In genomic region chr10:62862435-62862834, GRCm38 (mm10) we compare ENCODE assay signal across 13 mouse cellular contexts. TPM values are rescaled to one million over a fixed set of nuclear protein-coding genes. Genes with fewer than 3 reads are reported as not detected.
A peak's percentile ranks its signal among the peaks of the same experiment; 100 is the strongest.
DNase-seq lines count a peak whose midpoint lies in the region; TF ChIP-seq lines count a peak whose summit lies in the region.
"Had no signal": no experiment of that assay in that cellular context is flagged by ENCODE, and none has a peak within 500 bp of the region (broad histone marks: within the 10 kb centered on the region; RNA-seq: fewer than 3 reads in every experiment).

No protein-coding gene starts in this region.

- dilution Hi-C loops in CH12.LX (cut with MboI; ENCODE audit: extremely low pct_ligation_motif_present, extremely low pct_unique_long_range_greater_than_20kb, low sequenced_read_pairs) = no loop called here

- no peaks in the 10 kb centered on the region for H3K27me3 ChIP-seq in cerebellum, adult 2 months (ENCODE audit: control insufficient read depth, insufficient read depth, low read length)
- H3K27me3 ChIP-seq in liver, adult 2 months (ENCODE audit: control insufficient read depth, insufficient read depth, low read length) = no peaks in the 10 kb centered on the region
- no peaks in the 10 kb centered on the region for H3K27me3 ChIP-seq in CH12.LX (replicated peaks)
- H3K27me3 ChIP-seq: lung, embryonic 15.5 days had no signal

- no peak overlapping the region for H3K4me3 ChIP-seq in cerebellum, adult 2 months (replicated peaks; ENCODE audit: insufficient read depth, low read depth, low read length)
- H3K4me3 ChIP-seq in liver, adult 2 months (ENCODE audit: insufficient read depth, low read depth, low read length) = no peak overlapping the region
- no peak overlapping the region for H3K4me3 ChIP-seq in CH12.LX (replicated peaks in 1 of 3; ENCODE audit: low read depth in 2 of 3, low read length in 2 of 3, poor library complexity in 1 of 3)
- H3K4me3 ChIP-seq in bone marrow, adult 2 months (replicated peaks; ENCODE audit: control insufficient read depth, low read depth, low read length) = no peak overlapping the region
- H3K4me3 ChIP-seq: lung, embryonic 15.5 days had no signal

- peaks cover 2% of the 10 kb centered on the region for H3K9me3 ChIP-seq in CH12.LX (replicated peaks; ENCODE audit: low read length)
- H3K9me3 ChIP-seq: lung, embryonic 15.5 days had no signal

- H3K9ac ChIP-seq in liver, adult 2 months (ENCODE audit: low read depth, low read length) = no peak overlapping the region
- H3K9ac ChIP-seq in CH12.LX (ENCODE audit: insufficient read depth, low read depth) = no peak overlapping the region
- H3K9ac ChIP-seq: lung, embryonic 15.5 days had no signal

- in situ Hi-C loops in CH12.LX (cut with MboI; ENCODE audit: low pct_ligation_motif_present, low pct_unique_long_range_greater_than_20kb, low sequenced_read_pairs) = no loop called here

- TF ChIP-seq POLR2A in cerebellum, adult 2 months (IDR thresholded peaks at IDR 0.05; ENCODE audit: borderline replicate concordance, insufficient read depth, low read length) = no peak
- no peak for TF ChIP-seq POLR2A in liver, adult 2 months (IDR thresholded peaks at IDR 0.05; ENCODE audit: extremely low read depth, insufficient read depth, low read length)
- no peak for TF ChIP-seq POLR2A in CH12.LX (IDR thresholded peaks at IDR 0.05; ENCODE audit: low read depth, low read length)
- no peak for TF ChIP-seq POLR2A in bone marrow, adult 2 months (IDR thresholded peaks at IDR 0.05; ENCODE audit: borderline replicate concordance, control insufficient read depth, low read depth, low read length)

- TF ChIP-seq RAD21 in CH12.LX (IDR thresholded peaks at IDR 0.05; ENCODE audit: low read depth, low read length) = peak; percentile 16

- H3K36me3 ChIP-seq in liver, adult 2 months (ENCODE audit: control insufficient read depth, insufficient read depth, low read length) = no peaks in the 10 kb centered on the region
- H3K36me3 ChIP-seq in CH12.LX (replicated peaks in 1 of 2; ENCODE audit: control insufficient read depth in 1 of 2, insufficient read depth in 1 of 2, low read length in 1 of 2) = no peaks in the 10 kb centered on the region

- TF ChIP-seq CTCF in cerebellum, adult 2 months (IDR thresholded peaks at IDR 0.05; ENCODE audit: borderline replicate concordance, insufficient read depth, low read depth, low read length) = peak; percentile 7; the same call in 1 of the 2 replicates
- TF ChIP-seq CTCF in liver, adult 2 months (IDR thresholded peaks at IDR 0.05; ENCODE audit: low read depth, low read length) = peak; percentile 23; the same call in 1 of the 2 replicates
- peak in 1 of 2 experiments; percentile 46; a peak in 2 of 4 replicates for TF ChIP-seq CTCF in CH12.LX (conservative IDR thresholded peaks at IDR 0.05 in 1 of 2, IDR thresholded peaks at IDR 0.05 in 1 of 2; ENCODE audit: low read depth in 2 of 2, low read length in 2 of 2)
- 0 out of 2 replicates have a peak, but pooled peaks have one; percentile 4 for TF ChIP-seq CTCF in bone marrow, adult 2 months (IDR thresholded peaks at IDR 0.05; ENCODE audit: control insufficient read depth, insufficient read depth, low read length)

- H3K79me2 ChIP-seq in liver, adult 2 months (ENCODE audit: control insufficient read depth, insufficient read depth, low read length) = no peaks in the 10 kb centered on the region
- H3K79me2 ChIP-seq in CH12.LX (replicated peaks; ENCODE audit: control insufficient read depth, extremely low read depth, insufficient read depth, poor library complexity, severe bottlenecking) = no peaks in the 10 kb centered on the region

- no peak for DNase-seq in cerebellum, adult 2 months
- no peak for DNase-seq in cerebellum, adult 9-11 months
- peak; percentile 13 for DNase-seq in liver, adult 2 months (ENCODE audit: extremely low read depth, low read depth, low spot score)
- DNase-seq in liver = no peak
- DNase-seq in CH12.LX (ENCODE audit: extremely low read depth) = no peak
- no peak for DNase-seq in frontal cortex, postnatal 25 days (ENCODE audit: low spot score in 2 of 2)
- no peak for DNase-seq in heart, adult 11 months
- DNase-seq: adrenal gland, postnatal 10 days; cerebellum, adult 18-20 months; heart, postnatal 10 days; thymus, postnatal 25 days had no signal

- H3K27ac ChIP-seq in cerebellum, adult 2 months (ENCODE audit: insufficient read depth, low read length) = no peak overlapping the region
- H3K27ac ChIP-seq in liver, adult 2 months (replicated peaks; ENCODE audit: insufficient read depth, low read depth, low read length) = no peak overlapping the region
- H3K27ac ChIP-seq in CH12.LX (ENCODE audit: insufficient read depth, low read depth) = no peak overlapping the region
- no peak overlapping the region for H3K27ac ChIP-seq in bone marrow, adult 2 months (ENCODE audit: control insufficient read depth, insufficient read depth, low read depth, low read length, poor library complexity)
- H3K27ac ChIP-seq: lung, embryonic 15.5 days had no signal

- H3K4me1 ChIP-seq in cerebellum, adult 2 months (ENCODE audit: control insufficient read depth, insufficient read depth, low read length) = peaks cover 14% of the 10 kb centered on the region
- H3K4me1 ChIP-seq in liver, adult 2 months (ENCODE audit: control insufficient read depth, insufficient read depth, low read length) = 0 out of 2 replicates have a peak, but pooled peaks cover 2% of the 10 kb centered on the region
- H3K4me1 ChIP-seq in CH12.LX (ENCODE audit: control insufficient read depth in 1 of 2, insufficient read depth in 2 of 2) = peaks cover 8 to 16% of the 10 kb centered on the region in 2 experiments; a peak in 3 of 4 replicates
- H3K4me1 ChIP-seq in bone marrow, adult 2 months (ENCODE audit: control insufficient read depth, insufficient read depth, low read length) = peaks cover 6% of the 10 kb centered on the region

- no peak for TF ChIP-seq EP300 in CH12.LX (IDR thresholded peaks at IDR 0.05; ENCODE audit: low read length)

- no peak overlapping the region for H3K4me2 ChIP-seq in CH12.LX (ENCODE audit: insufficient read depth, low read depth, poor library complexity, severe bottlenecking)
- H3K4me2 ChIP-seq: lung, embryonic 15.5 days had no signal

- 94% methylated on average over 1 of the region's 1 CpGs for WGBS in cerebellum, adult 2 months
- 97% methylated on average over 1 of the region's 1 CpGs for WGBS in liver, adult 2 months
- 89% methylated on average over 1 of the region's 1 CpGs for WGBS in bone marrow, adult 2 months

TF ChIP-seq in CH12.LX, 34 proteins besides CTCF, POLR2A, EP300 and RAD21:
- TF ChIP-seq SIN3A (IDR thresholded peaks at IDR 0.05; ENCODE audit: low read length) = no peak
- peak; percentile 41; the same call in 1 of the 2 replicates for TF ChIP-seq BHLHE40 (IDR thresholded peaks at IDR 0.05; ENCODE audit: low read depth, low read length)

RNA-seq across cellular contexts. Expression of gene Tet1, which starts 46.4 kb away (rescaled TPM):
- polyA plus RNA-seq in cerebellum, adult 2 months (2012; rRNA removed) = 6.5 and 7.4 TPM in 2 replicates
- total RNA-seq in liver, adult 2 months (2014; rRNA removed) = 0.18 and 0.47 TPM in 2 replicates
- polyA plus RNA-seq in liver, adult 2 months (2012; rRNA removed) = 0.05 and 0.11 TPM in 2 replicates
- 0.50 and 0.55 TPM in 2 replicates for total RNA-seq in CH12.LX (2012; rRNA removed)
- total RNA-seq in CH12.LX (2014; rRNA removed) = 0.23 and 0.31 TPM in 2 replicates
- polyA plus RNA-seq in CH12.LX (2012; ENCODE audit: insufficient read length, low read depth) = 0.34 and 0.60 TPM in 2 replicates
- polyA plus RNA-seq in bone marrow, adult 2 months (2011; ENCODE audit: insufficient read depth, insufficient read length, low replicate concordance, missing spikeins) = 1.3 and 2.2 TPM in 2 replicates

RNA-seq across cellular contexts. Expression of gene Slc25a16, which starts 58.0 kb away (rescaled TPM):
- 27.0 and 28.4 TPM in 2 replicates for polyA plus RNA-seq in cerebellum, adult 2 months (2012; rRNA removed)
- total RNA-seq in liver, adult 2 months (2014; rRNA removed) = 41.8 and 42.8 TPM in 2 replicates
- polyA plus RNA-seq in liver, adult 2 months (2012; rRNA removed) = 49.0 and 66.2 TPM in 2 replicates
- 9.8 and 12.0 TPM in 2 replicates for total RNA-seq in CH12.LX (2012; rRNA removed)
- total RNA-seq in CH12.LX (2014; rRNA removed) = 27.0 TPM in 2 replicates
- polyA plus RNA-seq in CH12.LX (2012; ENCODE audit: insufficient read length, low read depth) = 12.1 and 16.8 TPM in 2 replicates
- polyA plus RNA-seq in bone marrow, adult 2 months (2011; ENCODE audit: insufficient read depth, insufficient read length, low replicate concordance, missing spikeins) = 5.6 and 7.3 TPM in 2 replicates
